ENCODE assay signal across 19 mouse cellular contexts in genomic region chr9:50969266-50969665, GRCm38 (mm10).
"Had no signal": no experiment of that assay in that cellular context is flagged by ENCODE, and none has a peak within 500 bp of the region (broad histone marks: within the 10 kb centered on the region; RNA-seq: fewer than 3 reads in every experiment).

No protein-coding gene starts in this region.

- H3K4me2 ChIP-seq: lung, embryonic 14.5 days; midbrain, embryonic 12.5 days; neural tube, embryonic 13.5 days; neural tube, embryonic 15.5 days had no signal

- H3K36me3 ChIP-seq: midbrain, embryonic 10.5 days; midbrain, embryonic 12.5 days; neural tube, embryonic 13.5 days; neural tube, embryonic 15.5 days had no signal

- H3K9me3 ChIP-seq: midbrain, embryonic 10.5 days; midbrain, embryonic 12.5 days; neural tube, embryonic 13.5 days; neural tube, embryonic 15.5 days had no signal

- ATAC-seq: midbrain, embryonic 16.5 days had no signal

- H3K4me3 ChIP-seq: midbrain, embryonic 10.5 days; midbrain, embryonic 12.5 days; myocyte; neural tube, embryonic 13.5 days; neural tube, embryonic 15.5 days had no signal

- H3K4me1 ChIP-seq: midbrain, embryonic 10.5 days; midbrain, embryonic 12.5 days; neural tube, embryonic 13.5 days; neural tube, embryonic 15.5 days had no signal

- H3K27me3 ChIP-seq: midbrain, embryonic 12.5 days; neural tube, embryonic 13.5 days; neural tube, embryonic 15.5 days had no signal

- H3K27ac ChIP-seq: midbrain, embryonic 10.5 days; midbrain, embryonic 12.5 days; neural tube, embryonic 13.5 days; neural tube, embryonic 15.5 days had no signal

- H3K9ac ChIP-seq: lung, embryonic 14.5 days; midbrain, embryonic 12.5 days; neural tube, embryonic 13.5 days; neural tube, embryonic 15.5 days had no signal

- DNase-seq: lung, adult 18-20 months; lung, embryonic 14.5 days; lung, postnatal 10 days; lung, postnatal 4 days; midbrain, embryonic 14.5 days; retina, postnatal 1 day; right cerebral cortex, adult 18-20 months; right cerebral cortex, postnatal 25 days; right cerebral cortex, postnatal 4 days; spleen, adult 18-20 months; thymus, adult 18-20 months; thymus, postnatal 14 days; thymus, postnatal 36 days had no signal
